Comparison of ENCODE assay signal across 8 mouse cellular contexts in the genomic region with DNA sequence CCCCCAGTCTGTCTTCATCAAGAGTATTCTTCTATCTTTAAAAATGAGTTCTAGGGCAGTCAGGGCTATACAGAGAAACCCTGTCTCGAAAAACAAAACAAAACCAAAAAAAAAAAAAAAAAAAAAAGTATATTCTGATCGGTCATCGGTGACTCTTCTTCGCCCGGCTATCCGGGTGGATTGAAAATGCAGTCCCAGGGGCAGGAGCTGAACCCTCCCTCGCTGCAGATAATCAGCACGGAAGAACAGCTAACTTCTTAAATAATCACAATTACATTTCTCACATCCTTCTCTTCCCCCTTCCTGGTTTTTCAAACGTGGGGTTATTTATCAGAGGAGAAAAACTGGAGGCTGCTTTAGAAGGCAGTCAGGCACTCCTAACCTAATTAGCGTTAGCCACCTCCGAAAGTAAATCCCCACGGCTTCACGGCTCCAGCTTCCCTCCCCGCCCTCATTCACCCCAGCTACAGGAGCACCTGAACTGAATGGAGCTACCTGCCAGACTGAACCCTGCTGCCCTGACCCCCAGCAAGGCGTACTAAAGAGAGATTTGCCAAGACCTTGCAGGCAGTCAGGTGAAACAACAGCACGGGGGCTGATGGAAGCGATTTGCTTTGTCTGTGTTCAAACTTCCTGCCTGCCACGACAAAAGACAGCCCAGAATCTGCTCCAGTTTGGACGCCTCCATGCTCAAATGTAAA.
DNase-seq lines count a peak whose midpoint lies in the region; ATAC-seq and TF ChIP-seq lines count a peak whose summit lies in the region.

No protein-coding gene starts in this region.

- no peaks in the 10 kb centered on the region for H3K9me3 ChIP-seq in heart, embryonic 11.5 days (replicated peaks; ENCODE audit: control insufficient read depth, low read length)
- H3K9me3 ChIP-seq in hindbrain, embryonic 14.5 days (ENCODE audit: control insufficient read depth, low read length): no peaks in the 10 kb centered on the region
- no peaks in the 10 kb centered on the region for H3K9me3 ChIP-seq in liver, embryonic 15.5 days (replicated peaks)

- no peak for TF ChIP-seq CTCF in heart, adult 2 months (IDR thresholded peaks at IDR 0.05)

- no peak for TF ChIP-seq EP300 in heart, adult 2 months (IDR thresholded peaks at IDR 0.05; ENCODE audit: insufficient read depth, low read depth, low read length)

- intact Hi-C loops in heart, adult 2 months (cut with DNase I): no loop called here

- no peak for ATAC-seq in heart, embryonic 11.5 days (replicated peaks; ENCODE audit: insufficient number of reproducible peaks, low FRiP score, low TSS enrichment)
- peak; percentile 32; the same call in 1 of the 2 replicates for ATAC-seq in hindbrain, embryonic 14.5 days (ENCODE audit: low FRiP score)
- no peak for ATAC-seq in liver, embryonic 15.5 days (ENCODE audit: insufficient read depth)

- H3K27ac ChIP-seq in heart, embryonic 11.5 days (ENCODE audit: low read depth, low read length): no peak overlapping the region
- no peak overlapping the region for H3K27ac ChIP-seq in heart, adult 2 months
- H3K27ac ChIP-seq in hindbrain, embryonic 14.5 days: peak overlapping the region; percentile 18; the same call in 1 of the 2 replicates
- H3K27ac ChIP-seq in liver, embryonic 15.5 days (replicated peaks): no peak overlapping the region

- peak overlapping the region; percentile 64; the same call in 1 of the 2 replicates for H3K9ac ChIP-seq in heart, embryonic 11.5 days (ENCODE audit: low read depth, low read length)
- no peak overlapping the region for H3K9ac ChIP-seq in heart, adult 2 months (ENCODE audit: low read depth, low read length)
- H3K9ac ChIP-seq in hindbrain, embryonic 14.5 days: peak overlapping the region; percentile 54
- no peak overlapping the region for H3K9ac ChIP-seq in liver, embryonic 15.5 days

- no peaks in the 10 kb centered on the region for H3K27me3 ChIP-seq in heart, embryonic 11.5 days (ENCODE audit: control insufficient read depth, insufficient read depth, low read length)
- no peaks in the 10 kb centered on the region for H3K27me3 ChIP-seq in heart, adult 2 months (ENCODE audit: control insufficient read depth, insufficient read depth, low read length)
- H3K27me3 ChIP-seq in hindbrain, embryonic 14.5 days (ENCODE audit: control insufficient read depth, insufficient read depth, low read length): peaks cover 7% of the 10 kb centered on the region; the same call in 1 of the 2 replicates
- no peaks in the 10 kb centered on the region for H3K27me3 ChIP-seq in liver, embryonic 15.5 days

- no peak for TF ChIP-seq POLR2A in heart, adult 2 months (IDR thresholded peaks at IDR 0.05; ENCODE audit: insufficient read depth, low read depth, low read length)

- DNase-seq in heart, adult 2 months: no peak
- DNase-seq in cerebellum, postnatal 14 days: peak; percentile 36 to 51
- DNase-seq in hindbrain, embryonic 14.5 days (ENCODE audit: low spot score): no peak
- DNase-seq in yolk sac, embryonic 10.5 days (ENCODE audit: low spot score): peak; percentile 6
- DNase-seq in MN1 (ENCODE audit: low spot score): no peak
- DNase-seq in lung, postnatal 25 days (ENCODE audit: low spot score): no peak

- H3K36me3 ChIP-seq in heart, embryonic 11.5 days (ENCODE audit: control insufficient read depth, insufficient read depth, low read length): no peaks in the 10 kb centered on the region
- no peaks in the 10 kb centered on the region for H3K36me3 ChIP-seq in heart, adult 2 months (ENCODE audit: control insufficient read depth, insufficient read depth, low read length)
- no peaks in the 10 kb centered on the region for H3K36me3 ChIP-seq in hindbrain, embryonic 14.5 days (replicated peaks; ENCODE audit: control insufficient read depth, insufficient read depth)
- no peaks in the 10 kb centered on the region for H3K36me3 ChIP-seq in liver, embryonic 15.5 days (replicated peaks)

- no peaks in the 10 kb centered on the region for H3K79me2 ChIP-seq in heart, adult 2 months (replicated peaks; ENCODE audit: control insufficient read depth, insufficient read depth, low read length)

- 2% methylated on average over 19 of the region's 19 CpGs for WGBS in heart, embryonic 11.5 days (ENCODE audit: insufficient replicate concordance)
- 4% methylated on average over 19 of the region's 19 CpGs for WGBS in heart, adult 2 months
- 1% methylated on average over 19 of the region's 19 CpGs for WGBS in hindbrain, embryonic 14.5 days
- 3% methylated on average over 19 of the region's 19 CpGs for WGBS in liver, embryonic 15.5 days (ENCODE audit: insufficient replicate concordance)

- peak overlapping the region; percentile 42 for H3K4me3 ChIP-seq in heart, embryonic 11.5 days (ENCODE audit: low read depth, low read length)
- H3K4me3 ChIP-seq in heart, adult 2 months: no peak overlapping the region; the same call in 1 of the 2 replicates
- peak overlapping the region; percentile 30 for H3K4me3 ChIP-seq in hindbrain, embryonic 14.5 days (replicated peaks; ENCODE audit: low read length)
- H3K4me3 ChIP-seq in liver, embryonic 15.5 days (replicated peaks): 0 out of 2 replicates have a peak overlapping the region, but pooled peaks have one; percentile 2

- H3K4me1 ChIP-seq in heart, embryonic 11.5 days (ENCODE audit: control insufficient read depth, insufficient read depth, low read length): no peaks in the 10 kb centered on the region
- H3K4me1 ChIP-seq in heart, adult 2 months (ENCODE audit: control insufficient read depth, insufficient read depth, low read length): no peaks in the 10 kb centered on the region
- H3K4me1 ChIP-seq in hindbrain, embryonic 14.5 days (replicated peaks; ENCODE audit: control insufficient read depth, insufficient read depth, low read length): peaks cover 28% of the 10 kb centered on the region
- no peaks in the 10 kb centered on the region; the same call in 1 of the 2 replicates for H3K4me1 ChIP-seq in liver, embryonic 15.5 days (replicated peaks)

- peak overlapping the region; percentile 68 for H3K4me2 ChIP-seq in heart, embryonic 11.5 days
- H3K4me2 ChIP-seq in hindbrain, embryonic 14.5 days (replicated peaks): peak overlapping the region; percentile 67
- H3K4me2 ChIP-seq in liver, embryonic 15.5 days: peak overlapping the region; percentile 44

Comparison
In these comparisons a context has a peak if more than half of its experiments do, and no peak if none do; other contexts are left out.
1. H3K9ac ChIP-seq: peak in heart, embryonic 11.5 days (single experiment) and hindbrain, embryonic 14.5 days (single experiment); none in heart, adult 2 months (single experiment) and liver, embryonic 15.5 days (single experiment).
2. DNase-seq: peak in cerebellum, postnatal 14 days (2 of 2) and yolk sac, embryonic 10.5 days (single experiment); none in heart, adult 2 months (0 of 2), hindbrain, embryonic 14.5 days (single experiment), MN1 (single experiment) and lung, postnatal 25 days (single experiment).
3. Peak in every context shown above with its lines, with median percentiles within 50 percentile points of each other: H3K4me2 ChIP-seq.